Mouse (Mus musculus): ENCODE results near the gene Tnfrsf14. TPM values are rescaled to one million over a fixed set of nuclear protein-coding genes. Genes with fewer than 3 reads are reported as not detected.
A peak's percentile ranks its signal among the peaks of the same experiment; 100 is the strongest.

Gene Tnfrsf14
- polyA plus RNA-seq, 1 experiment, result 19.4 TPM

GRCm38 (mm10) chr4:154877864-154878548 is 50.4 kb downstream of the Tnfrsf14 start:
- Histone ChIP-seq H3K36me3 (ENCODE audit: control insufficient read depth, insufficient read depth, low read length) (no peaks in the 10 kb centered on the region), H3K27ac (ENCODE audit: insufficient read depth, low read depth, low read length) (peak overlapping the region; percentile 75; the same call in 1 of the 2 replicates), H3K27me3 (replicated peaks; ENCODE audit: control insufficient read depth, insufficient read depth, low read length) (no peaks in the 10 kb centered on the region), H3K4me3 (ENCODE audit: insufficient read depth, low read depth, low read length) (peak overlapping the region; percentile 31), H3K4me1 (ENCODE audit: control insufficient read depth, insufficient read depth, low read length) (no peaks in the 10 kb centered on the region)
- TF ChIP-seq CTCF (conservative IDR thresholded peaks at IDR 0.05; ENCODE audit: insufficient read depth, insufficient read length, low read depth, low read length), result peak; percentile 99
- TF ChIP-seq POLR2A (IDR thresholded peaks at IDR 0.05; ENCODE audit: low read depth, low read length), result no peak
- WGBS, result 11% methylated on average over 18 of the region's 18 CpGs
- DNase-seq, result peak; percentile 94

GRCm38 (mm10) chr4:154873186-154873585 is 55.2 kb downstream of the Tnfrsf14 start:
- WGBS, result 75% methylated on average over 6 of the region's 6 CpGs
- Histone ChIP-seq H3K4me3 (ENCODE audit: insufficient read depth, low read depth, low read length) (no peak overlapping the region), H3K27ac (ENCODE audit: insufficient read depth, low read depth, low read length) (no peak overlapping the region), H3K27me3 (replicated peaks; ENCODE audit: control insufficient read depth, insufficient read depth, low read length) (no peaks in the 10 kb centered on the region), H3K4me1 (ENCODE audit: control insufficient read depth, insufficient read depth, low read length) (no peaks in the 10 kb centered on the region), H3K36me3 (ENCODE audit: control insufficient read depth, insufficient read depth, low read length) (no peaks in the 10 kb centered on the region)
- no peak for TF ChIP-seq POLR2A (IDR thresholded peaks at IDR 0.05; ENCODE audit: low read depth, low read length)
- TF ChIP-seq CTCF (conservative IDR thresholded peaks at IDR 0.05; ENCODE audit: insufficient read depth, insufficient read length, low read depth, low read length), result no peak
- DNase-seq, result no peak

Other genes with a start within 250 kb of the Tnfrsf14 start
- 0.05 TPM in 1 of 2 replicates, not detected in the other for gene Ttc34, start 91.1 kb downstream of the Tnfrsf14 start, polyA plus RNA-seq (2012; rRNA removed)
- 0.03 and 0.19 TPM in 2 replicates for gene Mmel1, start 59.0 kb downstream of the Tnfrsf14 start, polyA plus RNA-seq (2012; rRNA removed)
- 74.0 and 92.4 TPM in 2 replicates for gene Fam213b, start 29.4 kb downstream of the Tnfrsf14 start, polyA plus RNA-seq (2012; rRNA removed)
- gene Hes5, start 32.4 kb upstream of the Tnfrsf14 start, polyA plus RNA-seq (2012; rRNA removed), result not detected in 2 replicates
- 37.5 and 41.5 TPM in 2 replicates for gene Pank4, start 35.6 kb upstream of the Tnfrsf14 start, polyA plus RNA-seq (2012; rRNA removed)
- 0.52 and 2.3 TPM in 2 replicates for gene Plch2, start 128.2 kb upstream of the Tnfrsf14 start, polyA plus RNA-seq (2012; rRNA removed)
- 23.9 and 25.6 TPM in 2 replicates for gene Pex10, start 138.5 kb upstream of the Tnfrsf14 start, polyA plus RNA-seq (2012; rRNA removed)
- gene Rer1, start 157.8 kb upstream of the Tnfrsf14 start, polyA plus RNA-seq (2012; rRNA removed), result 133 TPM in 2 replicates
- 10.4 and 12.4 TPM in 2 replicates for gene Morn1, start 158.0 kb upstream of the Tnfrsf14 start, polyA plus RNA-seq (2012; rRNA removed)